Mouse (Mus musculus) MEL (cell line): Measurements from ENCODE around the gene Lix1l. TPM values are rescaled to one million over a fixed set of nuclear protein-coding genes. Genes with fewer than 3 reads are reported as not detected.

ENCODE experiments used
- DNase-seq: peaks from one replicate; pipeline ENCODE4 v3.0.0; 2011; ENCODE audit warnings: low read depth, low spot score
- H3K27ac ChIP-seq: 2 replicates; pipeline ENCODE4 v1.5.1; 2012; ENCODE audit warnings: low read depth, mild to moderate bottlenecking, control low read depth, low read length, moderate library complexity; ENCODE audit not compliant: control insufficient read depth
- H3K27me3 ChIP-seq, 2 experiments: fragments of 150-350 bp in 1 of 2; sonication (generic) in 1 of 2; 2 replicates each; pipeline ENCODE4 v1.6.1; 2012; ENCODE audit warnings: low read length in 2 of 2, mild to moderate bottlenecking in 2 of 2, improper control_type of control experiment in 1 of 2, moderate library complexity in 1 of 2; ENCODE audit not compliant: insufficient read depth in 2 of 2, control insufficient read depth in 1 of 2
- H3K36me3 ChIP-seq, 2 experiments: 2 replicates each; pipeline ENCODE4 v1.6.1; 2012 to 2014; ENCODE audit warnings: low read length in 2 of 2, improper control_type of control experiment in 1 of 2, inconsistent platforms in 1 of 2, mild to moderate bottlenecking in 1 of 2; ENCODE audit not compliant: insufficient read depth in 2 of 2, control insufficient read depth in 1 of 2
- H3K4me1 ChIP-seq, 2 experiments: fragments of 150-350 bp in 1 of 2; sonication (generic) in 1 of 2; 2 replicates each; pipeline ENCODE4 v1.6.1; 2012; ENCODE audit warnings: low read length in 2 of 2, improper control_type of control experiment in 1 of 2, mild to moderate bottlenecking in 1 of 2; ENCODE audit not compliant: insufficient read depth in 2 of 2, control insufficient read depth in 1 of 2
- H3K4me3 ChIP-seq, 2 experiments: fragments of 150-350 bp in 1 of 2; sonication (generic) in 1 of 2; 2 replicates each; pipeline ENCODE4 v1.5.1; 2012; ENCODE audit warnings: low read depth in 2 of 2, low read length in 2 of 2, mild to moderate bottlenecking in 2 of 2, moderate library complexity in 2 of 2, control low read depth in 1 of 2, improper control_type of control experiment in 1 of 2; ENCODE audit not compliant: control insufficient read depth in 1 of 2, insufficient read depth in 1 of 2
- H3K79me2 ChIP-seq: 2 replicates; pipeline ENCODE4 v1.6.1; 2012; ENCODE audit warnings: mild to moderate bottlenecking, low read length, moderate library complexity; ENCODE audit not compliant: control insufficient read depth, poor library complexity, insufficient read depth
- H3K9ac ChIP-seq: 2 replicates; pipeline ENCODE4 v1.6.1; 2012; ENCODE audit warnings: low read depth, mild to moderate bottlenecking, control low read depth, low read length, moderate library complexity; ENCODE audit not compliant: control insufficient read depth, poor library complexity, severe bottlenecking
- H3K9me3 ChIP-seq: fragments of 150-350 bp; sonication (generic); replicated peaks from 2 replicates; pipeline ENCODE4 v1.6.1; 2012; ENCODE audit warnings: mild to moderate bottlenecking, low read length, improper control_type of control experiment, moderate library complexity; ENCODE audit not compliant: insufficient read depth
- CTCF ChIP-seq, 3 experiments: IDR thresholded peaks in 2 of 3; conservative IDR thresholded peaks in 1 of 3; 2 replicates each; pipeline ENCODE4 v1.5.1; 2011 to 2012; ENCODE audit warnings: low read length in 3 of 3, low read depth in 2 of 3, mild to moderate bottlenecking in 2 of 3, improper control_type of control experiment in 1 of 3, inconsistent platforms in 1 of 3, mixed read lengths in 1 of 3, moderate library complexity in 1 of 3; ENCODE audit not compliant: control insufficient read depth in 1 of 3, insufficient read depth in 1 of 3, poor library complexity in 1 of 3, severe bottlenecking in 1 of 3
- ELF1 ChIP-seq: IDR thresholded peaks from 2 replicates; pipeline ENCODE4 v1.6.1; 2014; ENCODE audit warnings: low read depth, mild to moderate bottlenecking, inconsistent platforms, low read length, improper control_type of control experiment, moderate library complexity
- EP300 ChIP-seq, 2 experiments: IDR thresholded peaks; 2 replicates each; pipeline ENCODE4 v1.6.1; 2011; ENCODE audit warnings: improper control_type of control experiment in 2 of 2, low read length in 2 of 2, low read depth in 1 of 2, mild to moderate bottlenecking in 1 of 2
- ETS1 ChIP-seq: IDR thresholded peaks from 2 replicates; pipeline ENCODE4 v1.6.1; 2012; ENCODE audit warnings: low read depth, mild to moderate bottlenecking, inconsistent platforms, low read length, improper control_type of control experiment, moderate library complexity
- GATA1 ChIP-seq: IDR thresholded peaks from 2 replicates; pipeline ENCODE4 v1.6.1; 2011; ENCODE audit warnings: low read depth, low read length, improper control_type of control experiment
- MAZ ChIP-seq: IDR thresholded peaks from 2 replicates; pipeline ENCODE4 v1.6.1; 2012; ENCODE audit warnings: low read depth, mild to moderate bottlenecking, inconsistent platforms, low read length, improper control_type of control experiment
- MXI1 ChIP-seq: IDR thresholded peaks from 2 replicates; pipeline ENCODE4 v1.6.1; 2011; ENCODE audit warnings: mild to moderate bottlenecking, low read depth, low read length, improper control_type of control experiment
- MYC ChIP-seq: IDR thresholded peaks from 2 replicates; pipeline ENCODE4 v1.6.1; 2011; ENCODE audit warnings: low read depth, mild to moderate bottlenecking, low read length, improper control_type of control experiment, moderate library complexity
- POLR2AphosphoS2 ChIP-seq: IDR thresholded peaks from 2 replicates; pipeline ENCODE4 v1.6.1; 2011; ENCODE audit warnings: low read length, improper control_type of control experiment
- POLR2AphosphoS5 ChIP-seq: IDR thresholded peaks from 2 replicates; pipeline ENCODE4 v1.6.1; 2012; ENCODE audit warnings: low read depth, borderline replicate concordance, mild to moderate bottlenecking, inconsistent platforms, low read length, moderate library complexity, mixed read lengths
- RAD21 ChIP-seq: IDR thresholded peaks from 2 replicates; pipeline ENCODE4 v1.6.1; 2011; ENCODE audit warnings: mild to moderate bottlenecking, low read depth, low read length, improper control_type of control experiment
- SMC3 ChIP-seq: IDR thresholded peaks from 2 replicates; pipeline ENCODE4 v1.6.1; 2011; ENCODE audit warnings: low read depth, low read length, improper control_type of control experiment
- TBP ChIP-seq: IDR thresholded peaks from 2 replicates; pipeline ENCODE4 v1.8.0; 2011; ENCODE audit warnings: low read depth, low read length, improper control_type of control experiment
- ZNF384 ChIP-seq: IDR thresholded peaks from 2 replicates; pipeline ENCODE4 v1.6.1; 2012; ENCODE audit warnings: low read depth, mild to moderate bottlenecking, inconsistent platforms, low read length, improper control_type of control experiment
- polyA plus RNA-seq, 2 experiments: library from polyadenylated mRNA; stranded (reverse) in 1 of 2; unstranded in 1 of 2; fragments of >175 nt in 1 of 2; fragments of >200 nt in 1 of 2; gene quantifications; 2 replicates each; pipeline versions ENCODE4 v1.2.1 to v1.2.4; 2012; ENCODE audit warnings: low replicate concordance in 2 of 2, low read depth in 1 of 2; ENCODE audit not compliant: insufficient read length in 2 of 2, insufficient read depth in 1 of 2, missing spikeins in 1 of 2
- total RNA-seq: library from RNA; depleted of rRNA; stranded (reverse); fragments of 300-350 nt; gene quantifications from 2 replicates; pipeline ENCODE4 v1.2.3, GENCODE M21; 2012

Lix1l gene
- total and polyA plus RNA-seq, 3 experiments, result 5.4 to 17.0 TPM; not detected in 1

DNA sequence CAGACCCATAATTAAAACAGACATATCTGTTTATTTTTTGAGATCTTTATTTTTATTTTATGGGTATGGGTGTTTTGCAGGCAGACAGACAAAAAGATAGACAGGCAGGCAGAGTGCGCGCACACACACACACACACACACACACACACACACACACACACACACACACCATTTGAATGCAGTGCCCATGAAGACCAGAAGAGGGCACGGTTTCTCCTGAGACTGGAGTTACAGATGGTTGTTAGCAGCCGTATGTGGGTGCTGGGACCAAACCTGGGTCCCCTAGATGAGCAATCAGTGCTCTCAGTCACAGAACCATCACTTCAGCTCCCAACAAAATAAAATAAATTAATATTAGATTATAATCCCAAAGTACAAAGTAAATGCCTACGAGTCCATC is 17.6 kb upstream of the Lix1l start:
- peaks cover 10 to 28% of the 10 kb centered on the region in 2 experiments for H3K4me1 ChIP-seq
- peak; percentile 68 for DNase-seq
- TF ChIP-seq RAD21 (peak; percentile 33), GATA1 (no peak), MAZ (no peak), SMC3 (peak; percentile 67), CTCF (IDR thresholded peaks at IDR 0.05 in 2 of 3, conservative IDR thresholded peaks at IDR 0.05 in 1 of 3; ENCODE audit: control insufficient read depth in 1 of 3, insufficient read depth in 1 of 3, low read depth in 2 of 3, low read length in 3 of 3, poor library complexity in 1 of 3, severe bottlenecking in 1 of 3) (peak in 2 of 3 experiments; percentile 14 to 62; a peak in 3 of 6 replicates), MYC (no peak), POLR2AphosphoS5 (no peak), EP300 (IDR thresholded peaks at IDR 0.05; ENCODE audit: low read depth in 1 of 2, low read length in 2 of 2) (no peak), TBP (0 out of 2 replicates have a peak, but pooled peaks have one; percentile 6), ELF1 (no peak), ZNF384 (no peak), ETS1 (no peak), POLR2AphosphoS2 (no peak)
- TF ChIP-seq, all 39 proteins: peak for 4

DNA sequence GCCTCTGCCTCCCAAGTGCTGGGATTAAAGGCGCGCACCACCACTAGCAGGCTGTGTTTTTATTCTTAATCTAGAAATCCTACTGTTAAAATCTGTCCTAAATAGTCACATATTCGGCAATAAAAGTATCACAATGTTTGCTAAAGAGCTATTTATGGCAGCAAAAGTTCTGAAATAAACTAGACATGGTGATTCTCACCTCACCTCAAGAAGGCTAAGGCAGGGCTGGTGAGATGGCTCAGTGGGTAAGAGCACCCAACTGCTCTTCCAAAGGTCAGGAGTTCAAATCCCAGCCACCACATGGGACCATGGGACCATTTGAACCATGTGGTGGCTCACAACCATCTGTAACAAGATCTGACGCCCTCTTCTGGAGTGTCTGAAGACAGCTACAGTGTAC is 10.3 kb upstream of the Lix1l start:
- no peak overlapping the region for H3K9ac ChIP-seq
- no peak overlapping the region for H3K4me3 ChIP-seq
- H3K27me3 ChIP-seq, result no peaks in the 10 kb centered on the region
- peaks cover 0 to 5% of the 10 kb centered on the region in 2 experiments; a peak in 2 of 4 replicates for H3K36me3 ChIP-seq
- peak; percentile 24 for DNase-seq
- peaks cover 3% of the 10 kb centered on the region; the same call in 1 of the 2 replicates for H3K79me2 ChIP-seq
- no peaks in the 10 kb centered on the region for H3K9me3 ChIP-seq
- H3K27ac ChIP-seq, result no peak overlapping the region
- peaks cover 4 to 7% of the 10 kb centered on the region in 2 experiments; a peak in 3 of 4 replicates for H3K4me1 ChIP-seq
- TF ChIP-seq CTCF (IDR thresholded peaks at IDR 0.05 in 2 of 3, conservative IDR thresholded peaks at IDR 0.05 in 1 of 3; ENCODE audit: control insufficient read depth in 1 of 3, insufficient read depth in 1 of 3, low read depth in 2 of 3, low read length in 3 of 3, poor library complexity in 1 of 3, severe bottlenecking in 1 of 3) (0 out of 6 replicates have a peak, but pooled peaks of 1 of the 3 experiments have one; percentile 7), MXI1 (no peak), TBP (peak; percentile 91)
- TF ChIP-seq, all 39 proteins: peak for 2

More for the DNA sequence above, 17.6 kb upstream of the Lix1l start:
- Histone ChIP-seq H3K79me2 (no peaks in the 10 kb centered on the region; the same call in 1 of the 2 replicates), H3K9ac (no peak overlapping the region), H3K27ac (no peak overlapping the region), H3K36me3 (peaks cover 0 to 23% of the 10 kb centered on the region in 2 experiments; a peak in 2 of 4 replicates), H3K4me3 (no peak overlapping the region), H3K9me3 (no peaks in the 10 kb centered on the region), H3K27me3 (no peaks in the 10 kb centered on the region)
